Mouse (Mus musculus): ENCODE data around the gene Gabrp. TPM values are rescaled to one million over a fixed set of nuclear protein-coding genes. Genes with fewer than 3 reads are reported as not detected.
A peak's percentile ranks its signal among the peaks of the same experiment; 100 is the strongest.

Gene Gabrp
- total RNA-seq (2021), result 1 to 10 TPM in 1 of 2 experiments, not detected in 1; 1.1 TPM
- long read RNA-seq, experiment 1, result 0 reads
- long read RNA-seq, experiment 2, result 0 reads

GRCm38 (mm10) chr11:33578859-33579258 is at the start of gene Gabrp:
Gene Gabrp, minus strand, starts transcription at chr11:33578959.
- DNase-seq, result no peak

- DNase-seq, result no peak
These were observed 48.5 kb upstream of the Gabrp start for GRCm38 (mm10) chr11:33627136-33627742.

GRCm38 (mm10) chr11:33614218-33614617 is 35.5 kb upstream of the Gabrp start:
- peak; percentile 35 to 79 for DNase-seq

DNA sequence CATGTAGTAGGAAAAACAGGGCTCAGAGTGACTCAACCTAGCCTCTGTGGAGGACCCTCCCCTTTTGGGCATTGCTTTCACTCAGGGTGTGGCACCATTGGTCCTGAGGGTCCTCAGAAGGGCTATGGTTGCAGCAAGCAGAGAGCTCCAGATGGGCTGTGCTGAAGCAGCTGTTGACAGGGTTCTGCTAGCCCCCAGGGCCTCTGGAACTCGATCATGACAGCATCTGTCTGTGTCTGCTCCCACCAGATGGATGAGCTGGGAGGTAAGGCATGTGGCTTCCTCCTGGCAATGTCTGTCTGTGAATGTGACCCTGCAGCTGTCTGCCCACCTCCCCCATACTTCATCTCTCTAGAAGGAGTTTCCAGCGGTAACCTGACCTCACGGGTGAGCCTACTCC is 29.0 kb upstream of the Gabrp start:
- no peak for DNase-seq

- DNase-seq, result no peak
These were observed 24.4 kb upstream of the Gabrp start for GRCm38 (mm10) chr11:33603174-33603573.

DNA sequence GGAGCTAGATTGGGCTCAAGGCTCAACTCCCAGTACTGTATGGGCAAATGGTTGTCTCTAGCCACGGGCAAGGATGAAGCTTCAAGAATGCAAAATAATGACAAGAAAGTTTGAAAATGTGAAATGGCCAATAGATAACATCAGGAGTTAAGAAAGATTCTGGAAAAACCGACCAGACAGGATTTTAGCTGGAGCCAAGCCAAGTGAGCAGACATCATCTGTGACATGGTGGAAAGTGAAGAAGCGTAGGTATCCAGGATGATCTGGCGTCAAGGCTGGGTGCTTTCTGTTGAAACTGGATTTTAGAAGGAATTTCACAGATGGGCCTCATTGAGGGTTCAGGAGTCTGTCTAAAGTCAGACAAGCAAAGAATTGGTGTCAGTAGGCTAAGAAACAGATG is 20.2 kb upstream of the Gabrp start, which contains the start of gene D130052B06Rik:
D130052B06Rik (plus strand) TSS at position 317 of the 400 bp plus-strand sequence.
- DNase-seq, result no peak

GRCm38 (mm10) chr11:33596655-33597054 is 17.9 kb upstream of the Gabrp start:
- DNase-seq, result no peak

DNA sequence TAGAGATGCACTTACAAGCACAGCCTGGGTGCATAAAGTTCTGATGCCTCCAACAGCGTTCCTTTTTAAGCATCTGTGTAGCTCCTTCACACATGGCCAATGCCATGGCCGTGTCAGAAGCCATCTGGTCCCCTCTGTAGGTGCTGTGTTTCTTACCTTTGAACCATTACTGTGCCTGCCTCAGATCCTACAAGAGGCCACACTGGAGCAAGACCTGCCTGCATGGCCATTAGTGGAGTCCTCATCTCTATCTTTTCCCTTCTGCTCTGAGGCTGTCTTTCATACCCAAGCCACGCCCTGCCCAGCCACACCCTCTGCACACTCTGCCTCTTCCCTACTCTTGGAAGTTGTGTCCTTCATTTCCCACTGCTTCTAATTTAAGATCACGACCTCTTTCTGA is 14.1 kb upstream of the Gabrp start:
- DNase-seq, result no peak

DNA sequence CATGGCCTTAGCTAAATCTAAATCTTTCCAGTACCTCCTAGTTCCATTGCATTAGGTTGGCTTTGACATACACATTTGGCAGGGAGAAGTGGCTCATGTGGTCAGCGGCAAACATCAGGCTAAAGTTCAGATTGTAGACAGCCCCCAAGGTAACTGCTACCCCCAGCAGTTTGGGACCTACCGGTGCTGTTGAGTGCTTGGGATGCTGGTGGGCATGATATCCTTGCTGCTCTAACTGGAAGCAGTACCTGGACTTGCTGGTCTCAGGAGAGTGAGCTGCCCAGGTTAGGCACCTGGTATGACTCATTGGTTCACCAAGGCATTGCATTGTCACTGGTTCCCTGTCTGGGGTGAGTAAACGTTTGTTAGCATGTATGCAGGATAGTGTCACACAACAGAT is 12.0 kb upstream of the Gabrp start:
- DNase-seq, result no peak

GRCm38 (mm10) chr11:33586614-33587013 is 7.9 kb upstream of the Gabrp start:
- no peak for DNase-seq

DNA sequence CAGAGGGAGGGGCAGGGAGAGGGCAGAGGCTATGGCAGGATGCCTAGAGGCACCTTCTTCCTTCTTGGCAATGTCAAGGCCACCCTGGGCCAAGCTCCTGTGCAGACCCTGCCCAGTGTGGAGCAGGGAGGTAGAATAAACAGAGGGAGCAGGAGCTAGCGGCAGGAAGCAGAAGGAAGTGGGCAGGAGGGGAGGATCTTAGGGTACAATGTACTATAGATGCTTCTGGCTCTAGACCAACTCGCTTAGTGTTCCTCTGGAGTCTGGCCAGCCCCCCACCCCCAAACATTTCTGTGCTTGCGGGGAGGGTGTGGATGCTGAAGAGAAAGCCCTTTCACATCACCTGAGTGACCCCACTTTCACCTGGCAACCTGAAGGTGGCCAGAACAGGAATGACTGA is 862 bp upstream of the Gabrp start:
- no peak for DNase-seq

DNA sequence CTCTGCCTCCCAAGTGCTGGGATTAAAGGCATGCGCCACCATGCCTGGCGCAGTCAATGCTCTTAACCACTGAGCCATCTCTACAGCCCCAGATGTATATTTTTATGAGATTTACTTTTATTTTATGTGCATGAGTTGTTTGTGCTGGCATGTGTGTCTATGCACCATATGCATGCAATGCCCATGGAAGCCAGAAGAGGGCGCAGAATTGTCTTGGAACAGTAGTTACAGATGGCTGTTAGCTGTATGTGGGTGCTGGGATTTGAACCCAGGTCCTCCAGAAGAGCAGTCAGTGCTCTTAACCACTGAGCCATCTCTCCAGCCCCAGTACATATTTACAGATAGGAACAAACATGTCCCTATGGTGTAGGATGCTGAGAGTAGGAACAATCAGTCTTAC is 3.8 kb downstream of the Gabrp start:
- DNase-seq, result no peak

- no peak for DNase-seq
These were observed 8.3 kb downstream of the Gabrp start for GRCm38 (mm10) chr11:33570413-33570812.

GRCm38 (mm10) chr11:33563921-33564320 is 14.8 kb downstream of the Gabrp start:
- no peak for DNase-seq

DNA sequence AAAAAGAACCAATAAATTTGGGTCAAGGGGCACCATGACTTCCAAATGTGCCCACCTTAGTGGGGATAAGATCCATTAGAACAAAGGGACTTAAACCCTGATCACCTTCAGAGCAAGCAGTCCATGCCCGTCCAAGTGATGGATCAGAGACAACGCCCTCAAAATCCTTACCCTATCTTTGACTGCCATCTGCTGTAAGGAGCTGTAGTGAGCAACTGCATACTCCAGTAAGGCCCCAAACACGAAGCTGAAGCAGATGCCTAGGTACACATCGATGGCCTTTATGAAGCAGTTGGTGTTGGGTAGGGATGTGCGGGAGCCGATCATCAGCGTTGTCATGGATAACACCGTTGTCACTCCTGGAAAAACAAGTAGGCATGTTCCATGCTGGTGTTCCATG is 24.6 kb downstream of the Gabrp start:
- DNase-seq, result no peak

GRCm38 (mm10) chr11:33550861-33551560 is 27.7 kb downstream of the Gabrp start:
- no peak for DNase-seq

DNA sequence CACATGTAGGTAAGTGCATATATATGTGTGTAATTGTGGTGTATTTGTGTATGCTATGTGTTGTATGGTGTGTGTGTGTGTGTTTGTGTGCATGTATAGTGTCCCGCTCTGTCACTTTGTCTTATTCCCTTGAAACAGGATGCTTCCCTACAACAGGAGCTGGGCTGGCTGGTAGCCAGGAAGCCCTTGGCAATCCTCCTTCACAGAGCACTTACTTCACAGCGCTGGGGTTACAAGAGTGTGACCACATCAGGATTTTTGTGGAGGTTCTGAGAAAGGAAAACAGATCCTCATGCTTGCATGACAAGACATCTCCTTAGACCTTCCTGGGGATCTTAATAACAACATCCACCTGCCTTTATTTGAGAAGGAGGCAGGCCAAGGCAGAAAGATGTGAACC is 31.4 kb downstream of the Gabrp start:
- peak in 1 of 2 experiments; percentile 15 for DNase-seq

GRCm38 (mm10) chr11:33544945-33545344 is 33.8 kb downstream of the Gabrp start:
- DNase-seq, result no peak

GRCm38 (mm10) chr11:33544121-33544520 is 34.6 kb downstream of the Gabrp start:
- DNase-seq, result no peak

DNA sequence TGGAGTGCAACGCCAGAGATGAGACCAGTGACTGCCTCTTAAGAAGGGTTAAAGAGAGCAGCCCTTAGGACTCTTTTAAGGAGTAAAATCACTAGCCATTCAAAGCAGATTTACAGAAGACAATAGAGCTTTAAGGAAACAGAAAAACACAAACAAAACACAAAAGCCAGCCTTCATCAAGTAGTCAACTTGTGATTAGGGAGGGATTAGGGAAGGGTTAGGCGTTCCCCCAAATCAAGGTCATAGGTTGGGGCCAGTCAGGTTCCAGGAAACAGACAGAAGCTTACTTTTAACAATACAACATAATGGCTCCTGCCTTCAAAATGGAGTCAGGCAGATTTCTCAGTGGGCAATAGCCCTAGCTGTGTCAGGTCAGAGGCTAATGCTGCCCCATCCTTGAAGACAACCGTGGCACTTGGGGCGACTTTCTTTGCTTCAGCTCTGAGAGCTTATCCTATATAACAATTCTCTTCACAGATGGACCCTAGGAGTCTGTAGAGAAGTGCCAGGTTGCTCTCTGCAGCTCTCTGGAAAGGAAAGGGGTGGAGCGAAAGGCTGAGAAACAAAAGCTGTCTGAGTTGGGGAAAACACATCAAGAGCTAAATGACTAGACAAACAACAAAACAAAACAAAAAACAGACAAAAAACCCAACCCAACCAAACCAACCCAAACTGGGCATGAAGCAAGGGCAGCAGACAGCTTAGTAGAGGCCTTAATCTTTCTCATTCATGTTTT is 41.2 kb downstream of the Gabrp start:
- DNase-seq, result no peak

GRCm38 (mm10) chr11:33536636-33537035 is 42.1 kb downstream of the Gabrp start:
- DNase-seq, result no peak

DNA sequence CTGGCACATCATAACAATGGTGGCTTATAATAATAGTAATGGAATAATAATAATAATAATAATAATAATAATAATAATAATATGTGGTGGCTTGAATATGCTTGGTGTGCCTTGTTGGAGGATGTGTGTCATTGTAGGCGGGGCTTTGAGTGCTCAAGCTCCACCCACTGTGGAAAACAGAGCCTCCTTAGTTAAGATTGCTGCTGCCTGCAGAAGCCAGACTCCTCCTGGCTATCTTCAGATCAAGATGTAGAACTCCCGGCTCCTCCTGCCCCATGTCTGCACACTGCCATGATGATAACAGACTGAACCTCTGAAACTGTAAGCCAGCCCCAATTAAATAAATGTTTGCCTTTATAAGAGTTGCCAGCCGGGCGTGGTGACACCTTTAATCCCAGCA is 44.2 kb downstream of the Gabrp start:
- no peak for DNase-seq

GRCm38 (mm10) chr11:33533577-33533976 is 45.2 kb downstream of the Gabrp start:
- DNase-seq, result no peak
